Mouse (Mus musculus) heart, postnatal 10 days (tissue): ENCODE data around the gene Htr1f. TPM values are rescaled to one million over a fixed set of nuclear protein-coding genes. Genes with fewer than 3 reads are reported as not detected.

Experiments
- DNase-seq, 2 experiments: peaks; one replicate each; pipeline ENCODE4 v3.0.0; 2021
- intact Hi-C: fragments of 180-260 bp; cut with DNase I; formaldehyde crosslinking; loops from one replicate; pipeline ENCODE4 v1.15.1; 2025
- total RNA-seq, 2 experiments: library from RNA; stranded (reverse); gene quantifications; 2 replicates each; pipeline ENCODE4 v1.2.3; 2021

Htr1f gene
- total RNA-seq, 2 experiments from 2014 or later = not detected

DNA sequence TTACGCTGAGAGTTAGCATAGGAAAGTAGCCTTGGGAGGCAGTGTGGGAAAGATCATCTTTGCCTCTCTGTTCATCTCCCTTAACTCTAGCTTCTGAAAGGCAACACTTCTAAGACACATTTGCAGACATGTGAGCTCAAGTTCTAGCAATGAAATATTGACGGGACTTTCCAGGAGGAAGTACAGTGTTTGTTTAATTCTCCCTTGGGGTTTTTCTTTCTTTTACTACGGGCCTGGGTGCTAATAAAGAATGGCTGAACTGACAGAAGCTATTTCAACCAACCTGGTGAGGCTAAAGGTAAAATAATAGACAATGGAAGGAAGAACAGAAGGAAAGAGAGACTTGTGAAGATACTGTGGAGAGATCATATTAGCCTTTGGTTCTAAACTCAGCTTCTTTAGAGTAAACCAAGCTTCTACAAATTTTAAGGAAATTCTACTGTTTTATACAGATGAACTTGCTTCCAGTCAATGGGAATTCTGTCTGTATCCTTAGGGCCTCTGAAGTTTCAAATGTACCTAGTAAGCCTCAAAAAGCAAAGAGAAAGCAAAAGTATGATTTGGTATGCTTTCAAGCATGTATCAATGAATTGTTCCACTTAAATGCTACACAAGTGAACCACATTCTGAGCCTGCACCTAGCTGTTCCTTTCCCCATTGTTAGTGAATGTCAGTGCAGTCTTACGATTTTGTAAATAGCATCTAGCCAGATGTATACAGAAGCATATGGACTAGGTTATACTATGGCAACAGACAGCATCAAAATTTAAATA is 131.9 kb downstream of the Htr1f start:
- no peak for DNase-seq
- intact Hi-C loops = no loop called here

GRCm38 (mm10) chr16:64961690-64962089 is 144.0 kb downstream of the Htr1f start:
- DNase-seq = peak; percentile 2 to 18
- intact Hi-C loops = no loop called here

GRCm38 (mm10) chr16:64941646-64942195 is 163.9 kb downstream of the Htr1f start:
- DNase-seq = no peak
- intact Hi-C loops = no loop called here

GRCm38 (mm10) chr16:64934793-64935192 is 170.9 kb downstream of the Htr1f start:
- intact Hi-C loops = no loop called here
- no peak for DNase-seq

- no peak for DNase-seq
- intact Hi-C loops = no loop called here
Measured at GRCm38 (mm10) chr16:64934011-64934410, 171.6 kb downstream of the Htr1f start.

DNA sequence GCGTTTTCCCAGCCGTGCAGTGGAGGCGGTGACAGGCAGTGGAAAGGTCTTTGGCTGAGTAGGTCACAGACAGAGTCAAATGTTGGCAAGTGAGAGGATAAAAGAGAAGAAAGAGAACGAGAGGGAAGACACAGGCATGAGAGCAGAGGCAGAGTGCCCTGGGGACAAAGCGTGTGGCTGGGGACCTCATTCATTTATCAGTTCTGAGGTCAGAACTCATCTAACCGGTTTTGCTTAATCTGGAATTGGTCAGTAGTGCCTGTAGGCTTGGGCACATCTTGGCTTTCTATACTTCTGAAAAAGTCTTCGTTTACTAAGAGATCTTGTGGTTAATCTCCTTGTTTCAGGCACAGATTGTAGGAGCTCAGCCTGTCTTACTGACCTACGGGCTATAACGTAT is 182.2 kb downstream of the Htr1f start:
- DNase-seq = no peak
- intact Hi-C loops = no loop called here

GRCm38 (mm10) chr16:64908747-64909146 is 196.9 kb downstream of the Htr1f start:
- no peak for DNase-seq
- intact Hi-C loops = loop anchor here (1.0 kb wide), 1 partner anchor 563 kb away; no protein-coding TSS in a partner anchor

GRCm38 (mm10) chr16:64907112-64907511 is 198.5 kb downstream of the Htr1f start:
- intact Hi-C loops = no loop called here
- DNase-seq = peak; percentile 21 to 31

- intact Hi-C loops = loop anchor here (1.0 kb wide), 1 partner anchor 569 kb away; no protein-coding TSS in a partner anchor
- no peak for DNase-seq
Measured at GRCm38 (mm10) chr16:64903328-64903727, 202.3 kb downstream of the Htr1f start.

- intact Hi-C loops = loop anchor here (2.0 kb wide), 1 partner anchor 144 kb away; no protein-coding TSS in a partner anchor
- peak in 1 of 2 experiments; percentile 29 for DNase-seq
Measured at GRCm38 (mm10) chr16:64899084-64899483, 206.6 kb downstream of the Htr1f start.

GRCm38 (mm10) chr16:64889496-64889895 is 216.2 kb downstream of the Htr1f start:
- intact Hi-C loops = no loop called here
- no peak for DNase-seq

DNA sequence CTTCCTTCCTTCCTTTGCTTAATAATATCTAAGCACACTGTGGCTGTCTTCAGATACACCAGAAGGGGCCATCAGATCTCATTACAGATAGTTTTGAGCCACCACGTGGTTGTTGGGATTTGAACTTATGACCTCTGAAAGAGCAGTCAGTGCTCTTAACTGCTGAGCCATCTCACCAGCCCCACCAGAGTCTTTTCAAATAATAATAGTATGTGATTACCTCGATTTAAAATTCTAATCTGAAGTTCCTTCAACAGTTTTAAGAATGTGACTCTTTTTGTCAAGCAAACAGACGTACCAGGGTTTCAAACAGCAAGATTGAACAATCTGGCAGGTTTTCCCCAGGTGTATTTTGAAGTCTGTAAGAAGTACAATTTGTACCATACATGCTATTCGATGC is 220.1 kb downstream of the Htr1f start:
- DNase-seq = no peak
- intact Hi-C loops = no loop called here

GRCm38 (mm10) chr16:64885142-64885541 is 220.5 kb downstream of the Htr1f start:
- intact Hi-C loops = no loop called here
- no peak for DNase-seq

GRCm38 (mm10) chr16:64884420-64884838 is 221.2 kb downstream of the Htr1f start:
- DNase-seq = no peak
- intact Hi-C loops = no loop called here

- no peak for DNase-seq
- intact Hi-C loops = no loop called here
Measured at GRCm38 (mm10) chr16:64883896-64884295, 221.8 kb downstream of the Htr1f start.

DNA sequence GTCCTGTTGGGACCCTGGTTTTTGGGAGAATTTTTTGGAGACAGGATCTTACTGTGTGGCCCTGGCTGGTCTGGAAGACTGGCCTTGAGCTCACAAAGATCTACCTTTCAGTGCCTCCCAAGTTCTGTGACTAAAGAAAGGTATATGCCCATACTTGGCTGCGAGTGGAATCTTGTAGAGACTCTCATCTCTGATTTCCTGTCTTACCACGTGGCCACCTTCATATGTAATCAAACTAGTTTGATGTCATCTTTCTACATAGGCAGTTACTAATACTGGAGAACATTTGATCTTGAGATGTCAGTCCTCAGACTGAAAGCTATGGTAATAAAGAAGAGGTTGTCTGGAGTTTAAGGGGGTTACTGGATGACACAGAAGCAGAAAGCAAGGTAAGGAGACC is 224.2 kb downstream of the Htr1f start:
- no peak for DNase-seq
- intact Hi-C loops = no loop called here

- no peak for DNase-seq
- intact Hi-C loops = no loop called here
Measured at GRCm38 (mm10) chr16:64880986-64881385, 224.7 kb downstream of the Htr1f start.

DNA sequence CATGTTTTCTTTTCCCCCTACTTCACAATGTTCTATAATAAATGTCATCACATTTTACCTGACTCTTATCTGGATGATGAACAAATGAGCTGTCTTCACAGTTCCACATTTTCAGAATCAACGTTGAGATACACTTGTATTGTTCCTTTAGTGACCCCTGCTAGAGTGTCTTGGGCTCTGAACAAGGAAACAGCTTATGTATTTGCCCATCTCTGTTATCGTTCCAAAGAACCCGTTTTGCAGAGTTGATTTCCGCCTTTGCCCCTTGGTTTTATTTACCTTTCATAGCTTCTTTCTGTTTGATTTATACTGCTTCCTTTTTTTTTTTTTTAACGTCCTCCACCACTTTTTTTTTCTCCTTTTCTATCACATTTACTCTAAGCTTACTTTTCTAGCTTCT is 225.9 kb downstream of the Htr1f start:
- intact Hi-C loops = no loop called here
- no peak for DNase-seq

DNA sequence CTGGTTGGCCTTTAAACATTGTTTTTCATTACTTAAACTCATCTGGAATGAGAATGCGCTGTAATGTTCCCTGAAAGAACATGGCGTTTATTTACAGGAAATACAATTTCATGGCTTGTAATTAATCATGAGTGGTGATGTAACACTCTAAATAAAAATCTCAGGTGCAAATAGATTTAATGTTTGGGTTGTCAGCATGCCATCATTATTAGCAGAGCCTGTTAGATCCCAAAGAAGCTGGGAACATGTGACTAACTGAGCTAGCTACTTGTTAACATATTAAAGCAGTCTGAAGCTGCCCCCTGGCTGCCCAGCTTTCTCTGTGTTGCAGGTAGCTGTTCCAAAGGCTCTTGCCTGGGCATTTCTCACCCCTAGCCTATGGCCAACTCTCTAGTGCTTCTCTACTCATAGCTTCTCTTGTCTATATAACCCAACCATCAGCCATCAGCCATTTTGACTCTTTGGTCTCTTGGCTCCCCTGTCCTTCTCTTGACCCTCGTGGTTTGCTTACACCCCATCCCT is 227.0 kb downstream of the Htr1f start:
- intact Hi-C loops = no loop called here
- no peak for DNase-seq

DNA sequence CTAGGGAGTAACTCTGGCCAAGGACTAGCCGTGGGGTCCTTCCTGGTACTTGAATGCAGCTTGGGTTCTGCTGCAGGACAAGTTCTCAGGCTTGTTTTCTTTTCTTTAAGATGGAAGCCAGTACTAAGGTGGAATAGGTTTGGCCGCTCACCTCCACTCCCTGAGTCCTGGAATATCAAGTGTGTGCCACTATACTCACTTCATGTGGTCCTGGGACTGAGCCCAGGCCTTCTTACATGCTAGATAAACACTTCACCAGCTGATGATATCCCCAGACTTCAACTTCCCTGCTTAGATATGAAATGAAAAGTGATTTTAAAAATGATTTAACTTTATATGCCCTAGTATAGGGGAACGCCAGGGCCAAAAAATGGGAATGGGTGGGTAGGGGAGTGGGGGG is 228.3 kb downstream of the Htr1f start:
- intact Hi-C loops = no loop called here
- DNase-seq = no peak

DNA sequence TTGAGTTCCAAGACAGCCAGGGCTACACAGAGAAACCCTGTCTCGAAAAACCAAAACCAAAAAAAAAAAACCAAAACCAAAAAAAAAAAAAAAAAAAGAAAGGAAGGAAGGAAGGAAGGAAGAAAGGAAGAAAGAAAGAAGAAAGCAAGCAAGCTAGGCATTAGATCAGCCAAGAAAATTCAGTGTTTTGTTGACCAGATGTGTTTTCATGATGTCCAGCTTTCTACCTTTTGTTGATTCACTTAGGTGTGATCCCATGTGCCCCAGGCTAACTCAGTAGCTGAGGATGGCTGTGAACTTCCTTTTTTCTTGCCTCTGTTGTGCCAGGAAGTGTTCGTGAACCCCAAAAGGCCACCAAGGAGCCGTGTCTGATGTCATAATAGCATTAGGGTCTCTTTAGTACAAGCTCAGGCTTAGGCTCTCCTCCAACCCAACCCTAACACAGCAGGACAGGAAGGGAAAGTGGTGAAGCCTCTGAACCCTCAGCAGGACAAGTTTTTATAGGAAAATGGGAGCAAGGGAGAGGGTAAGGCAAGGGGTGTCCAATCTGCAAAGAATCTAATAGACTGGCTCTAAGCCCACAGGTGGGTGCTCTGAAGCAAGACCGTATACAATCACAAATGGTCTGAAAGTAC is 228.9 kb downstream of the Htr1f start:
- no peak for DNase-seq
- intact Hi-C loops = no loop called here

DNA sequence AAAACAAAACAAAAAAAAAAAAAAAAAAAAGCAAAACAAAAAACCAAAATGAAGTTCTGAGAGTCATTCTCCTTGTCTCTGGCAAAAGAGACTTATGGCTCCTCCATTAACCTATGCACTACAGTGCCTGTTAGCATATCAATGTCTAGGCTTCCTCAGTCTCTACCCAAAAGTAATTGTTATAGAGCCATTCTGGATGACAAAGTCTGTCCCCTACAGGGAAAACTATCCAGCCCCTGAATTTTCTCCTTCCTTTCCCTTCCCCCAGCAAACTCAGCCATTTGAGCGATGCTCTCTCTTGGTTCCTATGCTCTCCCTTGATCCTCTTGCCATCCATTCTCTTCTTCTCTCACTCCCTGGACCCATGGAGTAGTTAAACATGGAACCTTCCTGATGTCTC is 229.8 kb downstream of the Htr1f start:
- intact Hi-C loops = no loop called here
- no peak for DNase-seq
